8 mouse cellular contexts compared by ENCODE assay signal in the genomic region with DNA sequence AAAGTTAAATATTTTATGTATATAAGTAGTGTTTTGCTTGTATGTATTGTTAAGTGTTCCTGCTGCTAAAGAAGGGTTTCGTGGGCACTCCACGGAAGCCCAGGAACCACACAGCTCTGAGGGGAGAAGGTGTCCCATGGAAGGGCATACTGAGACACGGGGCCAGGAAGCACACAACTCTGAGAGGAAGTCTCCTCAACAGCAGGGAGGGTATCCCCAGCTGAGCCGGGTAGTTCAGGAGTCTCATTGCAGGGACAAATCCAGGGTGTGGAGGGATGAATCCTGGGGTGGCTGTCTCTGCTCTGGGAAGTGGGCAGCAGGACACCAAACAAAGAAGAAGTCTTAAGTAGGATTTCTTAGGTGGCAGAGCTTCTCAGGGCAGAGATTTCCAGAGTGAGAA. TPM values are rescaled to one million over a fixed set of nuclear protein-coding genes. Genes with fewer than 3 reads are reported as not detected.
DNase-seq lines count a peak whose midpoint lies in the region; ATAC-seq and TF ChIP-seq lines count a peak whose summit lies in the region.

No protein-coding gene starts in this region.

- H3K36me3 ChIP-seq in liver, adult 2 months (ENCODE audit: control insufficient read depth, insufficient read depth, low read length), result no peaks in the 10 kb centered on the region
- 0 out of 2 replicates have a peak, but pooled peaks cover 2% of the 10 kb centered on the region for H3K36me3 ChIP-seq in hindbrain, embryonic 14.5 days (replicated peaks; ENCODE audit: control insufficient read depth, insufficient read depth)
- 0 out of 2 replicates have a peak, but pooled peaks cover 2% of the 10 kb centered on the region for H3K36me3 ChIP-seq in midbrain, embryonic 16.5 days (ENCODE audit: control insufficient read depth, insufficient read depth, low read length)

- H3K9me3 ChIP-seq in hindbrain, embryonic 14.5 days (ENCODE audit: control insufficient read depth, low read length), result no peaks in the 10 kb centered on the region
- H3K9me3 ChIP-seq in midbrain, embryonic 16.5 days (replicated peaks; ENCODE audit: control insufficient read depth, low read length, poor library complexity, severe bottlenecking), result no peaks in the 10 kb centered on the region

- peak overlapping the region; percentile 86 for H3K4me2 ChIP-seq in hindbrain, embryonic 14.5 days (replicated peaks)
- H3K4me2 ChIP-seq in midbrain, embryonic 16.5 days (ENCODE audit: low read length), result peak overlapping the region; percentile 98

- H3K4me3 ChIP-seq in liver, adult 2 months (ENCODE audit: insufficient read depth, low read depth, low read length), result peak overlapping the region; percentile 86
- H3K4me3 ChIP-seq in cortical plate, adult 2 months (ENCODE audit: insufficient read depth, low read length), result peak overlapping the region; percentile 48
- H3K4me3 ChIP-seq in hindbrain, embryonic 14.5 days (replicated peaks; ENCODE audit: low read length), result peak overlapping the region; percentile 74
- peak overlapping the region; percentile 88 for H3K4me3 ChIP-seq in midbrain, embryonic 16.5 days (ENCODE audit: low read depth, low read length)

- H3K27ac ChIP-seq in liver, adult 2 months (replicated peaks; ENCODE audit: insufficient read depth, low read depth, low read length), result no peak overlapping the region; the same call in 1 of the 2 replicates
- no peak overlapping the region for H3K27ac ChIP-seq in cortical plate, adult 2 months (ENCODE audit: insufficient read depth, low read length)
- peak overlapping the region; percentile 88; the same call in 1 of the 2 replicates for H3K27ac ChIP-seq in hindbrain, embryonic 14.5 days
- 0 out of 2 replicates have a peak overlapping the region, but pooled peaks have one; percentile 91 for H3K27ac ChIP-seq in midbrain, embryonic 16.5 days (ENCODE audit: low read length)

- peaks cover 21% of the 10 kb centered on the region for H3K79me2 ChIP-seq in liver, adult 2 months (ENCODE audit: control insufficient read depth, insufficient read depth, low read length)

- H3K9ac ChIP-seq in liver, adult 2 months (ENCODE audit: low read depth, low read length), result peak overlapping the region; percentile 74
- peak overlapping the region; percentile 84 for H3K9ac ChIP-seq in hindbrain, embryonic 14.5 days
- peak overlapping the region; percentile 96 for H3K9ac ChIP-seq in midbrain, embryonic 16.5 days (ENCODE audit: low read depth, low read length)

- no peak for TF ChIP-seq POLR2A in liver, adult 2 months (IDR thresholded peaks at IDR 0.05; ENCODE audit: extremely low read depth, insufficient read depth, low read length)
- TF ChIP-seq POLR2A in cortical plate, adult 2 months (IDR thresholded peaks at IDR 0.05; ENCODE audit: extremely low read depth, insufficient read depth, low read length), result no peak

- 7% methylated on average over 4 of the region's 4 CpGs for WGBS in liver, adult 2 months
- 19% methylated on average over 4 of the region's 4 CpGs for WGBS in hindbrain, embryonic 14.5 days
- 16% methylated on average over 4 of the region's 4 CpGs for WGBS in midbrain, embryonic 16.5 days

- no peak for TF ChIP-seq CTCF in liver, adult 2 months (IDR thresholded peaks at IDR 0.05; ENCODE audit: low read depth, low read length)
- TF ChIP-seq CTCF in cortical plate, adult 2 months (IDR thresholded peaks at IDR 0.05; ENCODE audit: extremely low read depth, insufficient read depth, low read length), result no peak

- peaks cover 16% of the 10 kb centered on the region for H3K4me1 ChIP-seq in liver, adult 2 months (ENCODE audit: control insufficient read depth, insufficient read depth, low read length)
- H3K4me1 ChIP-seq in cortical plate, adult 2 months (ENCODE audit: control insufficient read depth, insufficient read depth, low read length), result peaks cover 7% of the 10 kb centered on the region
- H3K4me1 ChIP-seq in hindbrain, embryonic 14.5 days (replicated peaks; ENCODE audit: control insufficient read depth, insufficient read depth, low read length), result peaks cover 28% of the 10 kb centered on the region
- H3K4me1 ChIP-seq in midbrain, embryonic 16.5 days (ENCODE audit: control insufficient read depth, insufficient read depth, low read length), result peaks cover 21% of the 10 kb centered on the region

- H3K27me3 ChIP-seq in liver, adult 2 months (ENCODE audit: control insufficient read depth, insufficient read depth, low read length), result no peaks in the 10 kb centered on the region
- H3K27me3 ChIP-seq in hindbrain, embryonic 14.5 days (ENCODE audit: control insufficient read depth, insufficient read depth, low read length), result no peaks in the 10 kb centered on the region
- no peaks in the 10 kb centered on the region for H3K27me3 ChIP-seq in midbrain, embryonic 16.5 days (ENCODE audit: control insufficient read depth, insufficient read depth, low read depth, low read length)

- no peak for ATAC-seq in hindbrain, embryonic 14.5 days (ENCODE audit: low FRiP score)
- no peak for ATAC-seq in midbrain, embryonic 16.5 days

- no peak for DNase-seq in liver, adult 2 months (ENCODE audit: extremely low read depth, low read depth, low spot score)
- no peak for DNase-seq in liver
- DNase-seq in hindbrain, embryonic 14.5 days (ENCODE audit: low spot score), result no peak
- no peak for DNase-seq in frontal cortex, postnatal 14 days (ENCODE audit: low spot score in 2 of 2)
- no peak for DNase-seq in cerebellum, adult 9-10 months
- DNase-seq in left cerebral cortex, adult 9 months (ENCODE audit: low spot score in 2 of 2), result no peak

RNA-seq across cellular contexts. Expression of a gene that starts 0.9 kb away (rescaled TPM):
- 104 and 124 TPM in 2 replicates for total RNA-seq in liver, adult 2 months (2014; rRNA removed)
- 141 and 163 TPM in 2 replicates for polyA plus RNA-seq in liver, adult 2 months (2012; rRNA removed)
- 788 and 867 TPM in 2 replicates for polyA plus RNA-seq in cortical plate, adult 2 months (2012; rRNA removed)
- 748 and 784 TPM in 2 replicates for polyA plus RNA-seq in hindbrain, embryonic 14.5 days (2014; fragmentation: Nextera tagmentation; extraction: Ambion mirVana)
- polyA plus RNA-seq in midbrain, embryonic 16.5 days (2015; fragmentation: Nextera tagmentation; extraction: Ambion mirVana), result 679 and 729 TPM in 2 replicates

RNA-seq across cellular contexts. Expression of a gene that starts 38.8 kb away (rescaled TPM):
- total RNA-seq in liver, adult 2 months (2014; rRNA removed), result 26.8 and 31.8 TPM in 2 replicates
- polyA plus RNA-seq in liver, adult 2 months (2012; rRNA removed), result 87.2 and 125 TPM in 2 replicates
- 419 and 446 TPM in 2 replicates for polyA plus RNA-seq in cortical plate, adult 2 months (2012; rRNA removed)
- 616 and 629 TPM in 2 replicates for polyA plus RNA-seq in hindbrain, embryonic 14.5 days (2014; fragmentation: Nextera tagmentation; extraction: Ambion mirVana)
- polyA plus RNA-seq in midbrain, embryonic 16.5 days (2015; fragmentation: Nextera tagmentation; extraction: Ambion mirVana), result 537 and 612 TPM in 2 replicates

Comparison
In these comparisons a context has a peak if more than half of its experiments do, and no peak if none do; other contexts are left out.
1. H3K27ac ChIP-seq: peak in hindbrain, embryonic 14.5 days (single experiment) and midbrain, embryonic 16.5 days (single experiment); none in liver, adult 2 months (single experiment) and cortical plate, adult 2 months (single experiment).
2. Peak in every context shown above with its lines, with median percentiles within 50 percentile points of each other: H3K4me3 ChIP-seq and H3K9ac ChIP-seq.